8 mouse cellular contexts compared by ENCODE assay signal in the genomic region with DNA sequence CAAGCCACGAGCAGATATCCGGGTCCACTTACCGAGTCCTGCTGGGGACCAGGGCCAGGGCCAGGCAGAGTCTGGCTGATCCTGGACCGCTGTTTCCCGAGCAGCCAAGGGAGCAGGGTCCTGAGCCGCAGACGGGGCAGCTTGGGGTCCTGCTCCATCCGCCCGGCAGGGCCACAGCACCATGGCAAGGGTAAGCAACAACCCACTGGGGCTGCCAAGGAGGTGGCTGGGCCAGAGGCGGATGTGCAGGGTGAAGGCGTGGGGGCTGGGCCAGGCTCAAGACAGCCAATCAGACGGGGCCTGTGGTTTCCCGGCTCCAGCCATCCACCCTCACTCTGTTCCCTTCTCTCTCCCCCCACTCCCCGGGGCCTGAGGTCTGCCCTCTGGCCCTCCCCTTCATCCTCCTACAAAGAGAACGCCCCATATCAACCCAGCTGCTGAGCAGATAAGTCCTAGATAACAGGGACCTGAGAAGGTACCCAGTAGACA. TPM values are rescaled to one million over a fixed set of nuclear protein-coding genes. Genes with fewer than 3 reads are reported as not detected.
DNase-seq lines count a peak whose midpoint lies in the region; ATAC-seq and TF ChIP-seq lines count a peak whose summit lies in the region.

No protein-coding gene starts in this region.

- no peaks in the 10 kb centered on the region for H3K9me3 ChIP-seq in heart, embryonic 15.5 days (replicated peaks)
- H3K9me3 ChIP-seq in lung, postnatal 0 days (ENCODE audit: low read length): no peaks in the 10 kb centered on the region
- no peaks in the 10 kb centered on the region for H3K9me3 ChIP-seq in stomach, embryonic 16.5 days (replicated peaks; ENCODE audit: control insufficient read depth, low read length)
- no peaks in the 10 kb centered on the region for H3K9me3 ChIP-seq in neural tube, embryonic 15.5 days (replicated peaks)

- H3K4me1 ChIP-seq in kidney, adult 2 months (ENCODE audit: control insufficient read depth, insufficient read depth, low read length): no peaks in the 10 kb centered on the region
- peaks cover 31% of the 10 kb centered on the region for H3K4me1 ChIP-seq in heart, embryonic 15.5 days (replicated peaks)
- H3K4me1 ChIP-seq in lung, postnatal 0 days (ENCODE audit: insufficient read depth, low read depth, low read length): no peaks in the 10 kb centered on the region
- peaks cover 3% of the 10 kb centered on the region for H3K4me1 ChIP-seq in stomach, embryonic 16.5 days (ENCODE audit: control insufficient read depth, insufficient read depth, low read length)
- no peaks in the 10 kb centered on the region for H3K4me1 ChIP-seq in neural tube, embryonic 15.5 days

- no peak for TF ChIP-seq POLR2A in kidney, adult 2 months (IDR thresholded peaks at IDR 0.05; ENCODE audit: low read depth, low read length)

- 79% methylated on average over 15 of the region's 15 CpGs for WGBS in kidney, adult 2 months
- 63% methylated on average over 15 of the region's 15 CpGs for WGBS in heart, embryonic 15.5 days
- WGBS in lung, postnatal 0 days: 68% methylated on average over 10 of the region's 15 CpGs
- 62% methylated on average over 15 of the region's 15 CpGs for WGBS in stomach, embryonic 16.5 days
- WGBS in neural tube, embryonic 15.5 days: 70% methylated on average over 15 of the region's 15 CpGs

- peak; percentile 32 for DNase-seq in kidney, adult 2 months
- DNase-seq in kidney, adult 18-20 months: no peak
- DNase-seq in T-cell, adult 2 months (ENCODE audit: low spot score): peak; percentile 75
- DNase-seq in lung, postnatal 0 days (ENCODE audit: low spot score): no peak
- DNase-seq in testis, postnatal 10 days (ENCODE audit: low spot score): no peak

- no peak overlapping the region for H3K9ac ChIP-seq in heart, embryonic 15.5 days
- H3K9ac ChIP-seq in lung, postnatal 0 days (replicated peaks; ENCODE audit: low read depth): no peak overlapping the region
- H3K9ac ChIP-seq in stomach, embryonic 16.5 days (ENCODE audit: low read length): 0 out of 2 replicates have a peak overlapping the region, but pooled peaks have one; percentile 16
- no peak overlapping the region for H3K9ac ChIP-seq in neural tube, embryonic 15.5 days (replicated peaks)

- no peak overlapping the region for H3K27ac ChIP-seq in kidney, adult 2 months (ENCODE audit: insufficient read depth, low read depth, low read length)
- H3K27ac ChIP-seq in heart, embryonic 15.5 days: no peak overlapping the region
- no peak overlapping the region for H3K27ac ChIP-seq in lung, postnatal 0 days (ENCODE audit: low read length)
- H3K27ac ChIP-seq in stomach, embryonic 16.5 days (ENCODE audit: low read length): no peak overlapping the region
- no peak overlapping the region for H3K27ac ChIP-seq in neural tube, embryonic 15.5 days (replicated peaks)

- no peak overlapping the region for H3K4me3 ChIP-seq in kidney, adult 2 months (ENCODE audit: insufficient read depth, low read depth, low read length)
- peak overlapping the region; percentile 6; the same call in 1 of the 2 replicates for H3K4me3 ChIP-seq in heart, embryonic 15.5 days
- no peak overlapping the region for H3K4me3 ChIP-seq in lung, postnatal 0 days (ENCODE audit: low read depth, low read length)
- H3K4me3 ChIP-seq in stomach, embryonic 16.5 days (replicated peaks; ENCODE audit: low read length): peak overlapping the region; percentile 19; the same call in 1 of the 2 replicates
- H3K4me3 ChIP-seq in neural tube, embryonic 15.5 days (replicated peaks): no peak overlapping the region

- no peak for TF ChIP-seq EP300 in lung, postnatal 0 days (IDR thresholded peaks at IDR 0.05)

- no peaks in the 10 kb centered on the region for H3K36me3 ChIP-seq in kidney, adult 2 months (ENCODE audit: control insufficient read depth, insufficient read depth, low read length)
- no peaks in the 10 kb centered on the region for H3K36me3 ChIP-seq in heart, embryonic 15.5 days
- H3K36me3 ChIP-seq in lung, postnatal 0 days (ENCODE audit: insufficient read depth, low read length): no peaks in the 10 kb centered on the region
- H3K36me3 ChIP-seq in stomach, embryonic 16.5 days (ENCODE audit: control insufficient read depth, insufficient read depth, low read length): no peaks in the 10 kb centered on the region
- H3K36me3 ChIP-seq in neural tube, embryonic 15.5 days: peaks cover 3% of the 10 kb centered on the region; the same call in 1 of the 2 replicates

- no peaks in the 10 kb centered on the region for H3K27me3 ChIP-seq in kidney, adult 2 months (replicated peaks; ENCODE audit: control insufficient read depth, insufficient read depth, low read length)
- H3K27me3 ChIP-seq in heart, embryonic 15.5 days: no peaks in the 10 kb centered on the region
- no peaks in the 10 kb centered on the region for H3K27me3 ChIP-seq in lung, postnatal 0 days (replicated peaks; ENCODE audit: insufficient read depth, low read length)
- H3K27me3 ChIP-seq in stomach, embryonic 16.5 days (ENCODE audit: control insufficient read depth, insufficient read depth, low read length): no peaks in the 10 kb centered on the region
- no peaks in the 10 kb centered on the region for H3K27me3 ChIP-seq in neural tube, embryonic 15.5 days (replicated peaks)

- peak overlapping the region; percentile 29; the same call in 1 of the 2 replicates for H3K4me2 ChIP-seq in heart, embryonic 15.5 days
- H3K4me2 ChIP-seq in lung, postnatal 0 days (replicated peaks; ENCODE audit: low read depth, low read length): peak overlapping the region; percentile 17; the same call in 1 of the 2 replicates
- peak overlapping the region; percentile 4; the same call in 1 of the 2 replicates for H3K4me2 ChIP-seq in stomach, embryonic 16.5 days (ENCODE audit: low read depth, low read length)
- H3K4me2 ChIP-seq in neural tube, embryonic 15.5 days: no peak overlapping the region

- TF ChIP-seq CTCF in kidney, adult 2 months (conservative IDR thresholded peaks at IDR 0.05; ENCODE audit: insufficient read depth, insufficient read length, low read depth, low read length): no peak
- TF ChIP-seq CTCF in lung, postnatal 0 days (IDR thresholded peaks at IDR 0.05): no peak

- ATAC-seq in heart, embryonic 15.5 days (replicated peaks; ENCODE audit: insufficient number of reproducible peaks, insufficient read depth, low FRiP score, low read depth): no peak
- ATAC-seq in lung, postnatal 0 days: peak; percentile 47
- ATAC-seq in stomach, embryonic 16.5 days (ENCODE audit: insufficient read depth, low FRiP score): peak; percentile 59; the same call in 1 of the 2 replicates
- ATAC-seq in neural tube, embryonic 15.5 days (ENCODE audit: low FRiP score): no peak

RNA-seq across cellular contexts. Expression of gene Rps6ka1, which starts 14.7 kb away (rescaled TPM):
- 29.4 and 30.9 TPM in 2 replicates for polyA plus RNA-seq in kidney, adult 2 months (2012; rRNA removed)
- 12.6 and 20.5 TPM in 2 replicates for polyA plus RNA-seq in heart, embryonic 15.5 days (2015; fragmentation: Nextera tagmentation; extraction: Ambion mirVana)
- 36.2 and 38.0 TPM in 2 replicates for polyA plus RNA-seq in lung, postnatal 0 days (2015; fragmentation: Nextera tagmentation; extraction: Ambion mirVana)
- polyA plus RNA-seq in stomach, embryonic 16.5 days (2015; fragmentation: Nextera tagmentation; extraction: Ambion mirVana): 69.2 and 71.8 TPM in 2 replicates
- 23.7 and 38.8 TPM in 2 replicates for polyA plus RNA-seq in neural tube, embryonic 15.5 days (2015; fragmentation: Nextera tagmentation; extraction: Ambion mirVana)

Comparison
In these comparisons a context has a peak if more than half of its experiments do, and no peak if none do; other contexts are left out.
1. DNase-seq: peak in kidney, adult 2 months (single experiment) and T-cell, adult 2 months (single experiment); none in kidney, adult 18-20 months (single experiment), lung, postnatal 0 days (single experiment) and testis, postnatal 10 days (single experiment).
2. H3K4me3 ChIP-seq: peak in heart, embryonic 15.5 days (single experiment) and stomach, embryonic 16.5 days (single experiment); none in kidney, adult 2 months (single experiment), lung, postnatal 0 days (single experiment) and neural tube, embryonic 15.5 days (single experiment).
3. ATAC-seq: peak in lung, postnatal 0 days (single experiment) and stomach, embryonic 16.5 days (single experiment); none in heart, embryonic 15.5 days (single experiment) and neural tube, embryonic 15.5 days (single experiment).